Mouse (Mus musculus): ENCODE data around the gene Hrh2. TPM values are rescaled to one million over a fixed set of nuclear protein-coding genes. Genes with fewer than 3 reads are reported as not detected.

The Hrh2 gene
- total RNA-seq, 4 experiments from 2014 or later: 0.12 to 0.38 (median 0.27) TPM

GRCm38 (mm10) chr13:54215777-54216316 is 23.9 kb downstream of the Hrh2 start:
- no peak for DNase-seq (ENCODE audit: low spot score in 2 of 2)

- DNase-seq (ENCODE audit: low spot score in 2 of 2): no peak
Observed at GRCm38 (mm10) chr13:54218341-54218740, 26.4 kb downstream of the Hrh2 start.

DNA sequence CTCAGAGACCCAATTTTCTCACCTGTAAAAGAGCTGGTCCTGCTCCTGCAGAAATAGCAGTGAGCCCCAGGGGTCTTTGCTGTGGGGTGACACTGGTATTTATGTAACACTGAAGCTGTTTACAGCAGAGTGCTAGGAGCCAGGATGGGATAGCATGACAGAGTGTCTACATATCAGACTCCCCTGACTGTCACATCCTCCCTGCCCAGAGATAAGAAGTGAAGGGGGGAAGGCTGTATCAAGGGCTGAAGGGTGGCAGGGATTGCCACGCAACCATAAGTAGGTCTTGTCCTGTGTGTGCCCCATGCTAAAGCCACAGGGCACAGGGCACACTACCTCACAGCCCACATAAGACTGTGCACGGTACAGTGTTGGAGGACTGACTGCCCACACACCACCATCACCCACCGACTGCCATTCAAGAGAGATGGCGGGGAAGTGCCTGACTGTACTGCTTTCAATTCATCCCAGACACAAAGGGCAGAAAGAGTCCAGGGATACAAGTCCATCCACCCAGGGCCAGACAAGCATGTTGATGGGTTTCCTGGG is 29.8 kb downstream of the Hrh2 start:
- DNase-seq (ENCODE audit: low spot score in 2 of 2): no peak

- DNase-seq (ENCODE audit: low spot score in 2 of 2): no peak
Observed at GRCm38 (mm10) chr13:54222921-54223769, 31.2 kb downstream of the Hrh2 start.

- DNase-seq (ENCODE audit: low spot score in 2 of 2): peak; percentile 38 to 43
Observed at GRCm38 (mm10) chr13:54227916-54228483, 36.1 kb downstream of the Hrh2 start.

DNA sequence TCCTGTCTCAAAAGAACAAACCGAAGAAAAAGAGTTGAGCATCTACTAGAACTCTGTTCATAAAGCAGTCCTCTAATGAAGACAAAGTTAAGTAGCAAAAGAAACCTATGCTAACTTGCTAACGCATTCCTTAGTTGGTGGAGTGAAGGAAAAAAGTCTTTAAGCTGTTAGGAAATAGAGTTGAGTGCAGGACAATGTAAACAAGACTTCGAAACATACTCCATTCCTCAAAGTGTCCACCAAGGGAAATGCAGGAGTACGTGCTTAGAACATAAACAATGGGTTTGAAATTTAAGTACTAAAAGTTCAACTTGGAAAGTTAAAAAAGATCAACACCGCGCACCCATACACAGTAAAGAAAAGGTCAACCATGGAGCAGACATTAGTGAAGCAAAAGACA is 38.2 kb downstream of the Hrh2 start:
- no peak for DNase-seq (ENCODE audit: low spot score in 2 of 2)

GRCm38 (mm10) chr13:54231868-54232267 is 39.9 kb downstream of the Hrh2 start:
- DNase-seq (ENCODE audit: low spot score in 2 of 2): no peak

DNA sequence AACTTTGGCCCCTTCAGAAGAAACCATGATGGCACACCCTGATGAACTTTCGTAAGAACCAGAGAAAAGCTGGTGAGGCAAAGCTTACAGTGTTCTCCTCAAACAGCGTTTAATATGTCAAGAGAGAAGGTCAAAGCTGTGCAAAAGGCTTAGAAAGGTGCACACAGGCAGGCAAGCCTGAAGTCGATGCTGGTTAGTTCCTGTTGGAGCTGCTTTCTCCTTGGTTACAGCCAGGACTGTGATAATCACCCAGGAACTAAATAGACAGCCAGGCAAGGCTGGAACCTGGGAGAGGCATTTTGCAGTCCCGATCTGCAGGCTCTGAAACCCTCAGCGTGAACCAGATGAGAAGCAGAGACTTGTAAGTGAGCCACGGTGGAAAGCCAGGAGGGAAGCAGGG is 45.6 kb downstream of the Hrh2 start:
- no peak for DNase-seq (ENCODE audit: low spot score in 2 of 2)

- DNase-seq (ENCODE audit: low spot score in 2 of 2): no peak
Observed at GRCm38 (mm10) chr13:54238585-54239323, 46.8 kb downstream of the Hrh2 start.

GRCm38 (mm10) chr13:54242380-54242779 is 50.5 kb downstream of the Hrh2 start:
- peak; percentile 15 to 22 for DNase-seq (ENCODE audit: low spot score in 2 of 2)

GRCm38 (mm10) chr13:54245204-54245603 is 53.3 kb downstream of the Hrh2 start:
- no peak for DNase-seq (ENCODE audit: low spot score in 2 of 2)

DNA sequence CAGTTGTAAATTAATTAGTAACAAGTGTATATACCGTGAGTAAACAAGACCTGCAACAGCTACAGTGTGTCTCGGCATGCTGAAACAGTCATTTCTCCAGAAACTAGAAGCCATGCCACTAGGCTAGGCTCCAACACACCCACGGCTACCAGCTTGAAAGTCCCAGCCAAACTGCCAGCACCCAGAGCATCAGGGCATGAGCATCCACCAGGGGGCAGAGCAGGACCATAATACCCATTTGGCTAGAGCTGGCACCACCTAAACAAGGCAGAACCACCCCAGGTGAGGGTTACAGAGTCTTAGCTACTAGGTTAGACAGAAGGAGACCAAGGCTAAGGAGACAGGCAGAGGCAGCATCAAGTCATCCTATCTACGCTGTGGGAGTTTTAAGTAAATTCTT is 55.6 kb downstream of the Hrh2 start:
- peak; percentile 49 to 52 for DNase-seq (ENCODE audit: low spot score in 2 of 2)

- DNase-seq (ENCODE audit: low spot score in 2 of 2): no peak
Observed at GRCm38 (mm10) chr13:54248436-54248995, 56.6 kb downstream of the Hrh2 start.

DNA sequence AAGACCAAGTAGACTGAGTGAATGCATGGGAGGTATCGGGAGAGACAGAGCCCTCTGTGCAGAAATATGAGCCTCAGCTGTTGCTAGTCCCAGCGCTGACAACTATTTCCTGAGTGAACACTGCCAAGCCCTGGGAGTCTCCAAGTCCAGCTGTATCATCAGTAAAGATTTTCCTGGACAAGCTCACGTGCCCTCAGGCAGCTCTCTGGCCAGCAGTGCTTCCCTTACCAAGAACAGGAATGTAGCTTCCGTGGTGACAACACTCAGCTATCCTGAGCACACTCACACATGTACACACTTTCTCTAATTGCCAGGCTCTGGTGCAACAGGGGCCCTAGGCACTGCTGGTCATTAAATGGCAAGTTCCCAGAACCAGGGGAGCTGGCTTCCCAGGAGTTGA is 57.1 kb downstream of the Hrh2 start:
- DNase-seq (ENCODE audit: low spot score in 2 of 2): peak in 1 of 2 experiments; percentile 25

- no peak for DNase-seq (ENCODE audit: low spot score in 2 of 2)
Observed at GRCm38 (mm10) chr13:54250346-54250745, 58.4 kb downstream of the Hrh2 start.

DNA sequence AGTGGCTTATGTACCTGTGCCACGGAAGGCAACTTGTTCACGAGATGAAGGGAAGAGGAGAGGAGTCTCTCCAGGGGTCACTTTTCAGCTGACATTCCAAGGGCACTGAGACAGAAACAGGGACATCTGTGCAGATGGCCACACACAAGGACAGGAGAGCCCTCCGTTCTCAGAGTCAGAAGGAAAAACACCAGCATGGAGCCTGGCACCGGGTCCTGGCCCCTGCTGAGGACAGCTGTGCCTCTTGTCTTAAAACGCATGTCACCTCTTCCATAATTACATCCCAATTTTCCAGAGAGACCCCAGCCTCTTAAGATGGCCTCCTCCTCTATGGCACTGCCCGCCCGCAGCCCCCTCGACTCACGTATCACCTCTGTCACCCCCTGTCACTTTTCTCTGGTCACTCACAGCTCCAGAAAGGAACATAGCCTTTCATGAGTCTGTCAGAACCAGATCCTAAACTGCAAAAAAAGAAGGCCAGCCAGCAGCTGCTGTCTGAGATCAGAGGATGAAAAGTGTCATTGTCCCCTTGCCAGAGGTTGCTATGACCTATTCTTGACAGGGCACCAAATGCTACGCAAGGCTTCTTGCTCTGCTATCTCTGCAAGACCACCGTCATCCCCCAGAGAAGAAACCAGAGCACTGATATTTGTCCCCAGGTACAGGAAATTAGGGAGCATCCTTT is 59.8 kb downstream of the Hrh2 start:
- DNase-seq (ENCODE audit: low spot score in 2 of 2): no peak

- DNase-seq (ENCODE audit: low spot score in 2 of 2): no peak
Observed at GRCm38 (mm10) chr13:54257580-54258223, 65.8 kb downstream of the Hrh2 start.

DNA sequence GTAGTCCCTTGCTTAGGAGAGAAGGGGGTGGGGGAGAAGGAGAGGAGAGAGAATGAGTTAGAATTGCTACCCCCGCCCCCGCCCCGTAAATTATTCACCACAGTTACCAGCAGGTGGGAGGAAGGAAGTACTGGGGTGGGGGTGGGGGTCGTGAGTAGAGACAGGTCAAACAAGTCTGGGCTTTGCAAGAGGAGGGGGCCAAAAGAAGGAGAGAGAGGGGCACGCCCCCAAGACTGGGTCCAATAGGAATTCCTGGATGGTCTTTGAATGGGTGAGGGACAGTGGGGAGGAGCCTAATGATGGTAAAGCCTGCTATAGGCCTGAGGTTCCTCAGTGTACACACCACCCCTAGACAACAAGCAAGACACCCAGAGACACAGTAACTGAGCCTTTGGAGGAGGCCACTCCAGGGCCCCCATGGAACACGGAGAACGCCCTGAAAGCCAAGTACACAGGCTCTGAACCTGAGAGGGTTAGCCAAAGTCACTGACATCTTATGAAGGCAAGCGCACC is 66.4 kb downstream of the Hrh2 start:
- no peak for DNase-seq (ENCODE audit: low spot score in 2 of 2)

DNA sequence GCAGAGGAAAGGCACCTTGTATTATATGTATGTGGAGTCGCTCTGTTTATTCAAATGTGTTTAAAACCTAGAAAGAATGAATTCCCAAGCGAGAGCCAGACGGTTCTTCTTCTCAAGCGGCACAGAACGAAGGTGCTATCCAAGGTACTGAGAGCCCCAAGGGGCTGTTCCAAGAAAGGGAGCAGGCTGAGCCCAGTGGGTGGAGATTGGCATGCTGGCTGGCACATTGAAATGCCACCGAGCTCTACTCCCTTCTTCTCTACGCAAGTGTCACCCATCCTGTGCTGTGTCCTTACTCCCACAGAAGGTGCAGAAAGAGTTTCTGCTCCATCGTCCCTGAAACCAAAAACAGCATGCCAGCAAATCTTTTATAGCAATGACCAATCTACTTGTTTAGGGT is 68.4 kb downstream of the Hrh2 start:
- DNase-seq (ENCODE audit: low spot score in 2 of 2): no peak
